Mouse (Mus musculus) spleen, adult 2 months (tissue): Measurements from ENCODE around the gene Igf2r.
A peak's percentile ranks its signal among the peaks of the same experiment; 100 is the strongest.

ENCODE experiments used
- CTCF ChIP-seq: fragments of 200-500 bp; IDR thresholded peaks from 2 replicates; pipeline ENCODE4 v1.5.1; 2011; ENCODE audit warnings: mild to moderate bottlenecking, inconsistent platforms; ENCODE audit not compliant: insufficient read depth, insufficient read length, insufficient replicate concordance; ENCODE audit errors: extremely low read depth
- POLR2A ChIP-seq: fragments of 200-500 bp; IDR thresholded peaks from 2 replicates; pipeline ENCODE4 v1.6.1; 2011; ENCODE audit warnings: low read depth, low read length, inconsistent platforms

- TF ChIP-seq CTCF, result peak; percentile 75; the same call in 1 of the 2 replicates
- TF ChIP-seq POLR2A, result no peak
Observed at GRCm38 (mm10) chr17:12810103-12810972, 40.9 kb upstream of the Igf2r start.
